Mouse (Mus musculus) Patski (cell line): ENCODE results near the gene Crnkl1. TPM values are rescaled to one million over a fixed set of nuclear protein-coding genes. Genes with fewer than 3 reads are reported as not detected.

ENCODE experiments used
- ATAC-seq: fragments of 100-300 bp; one replicate; pipeline ENCODE4 v1.8.0; 2021
- CTCF ChIA-PET: fragments of 350-600 bp; sonication (Branson Sonifier 250); formaldehyde crosslinking; loops from one replicate; lab custom pipeline; 2022; ENCODE audit warnings: inconsistent platforms; lab: Charles Lee
- POLR2A ChIA-PET: fragments of 350-600 bp; sonication (Branson Sonifier 250); formaldehyde crosslinking; loops from one replicate; lab custom pipeline; 2022; ENCODE audit warnings: antibody characterized with exemption, inconsistent platforms; lab: Charles Lee
- DNase-seq: peaks from one replicate; pipeline ENCODE4 v3.0.0-alpha.2; 2011; ENCODE audit warnings: low read depth, low spot score
- H3K27me3 ChIP-seq: fragments of 371-371 bp; one replicate; pipeline ENCODE4 v1.5.1; 2021
- CTCF ChIP-seq: fragments of 100-300 bp; IDR thresholded peaks from one replicate; pipeline ENCODE4 v1.5.1; 2021
- in situ Hi-C: fragments of 300-500 bp; cut with MboI; formaldehyde crosslinking; loops from 3 replicates; pipeline ENCODE4 v1.11.1; 2018; ENCODE audit warnings: low pct_unique_long_range_greater_than_20kb, mixed read lengths
- polyA plus RNA-seq: library from polyadenylated mRNA; unstranded; gene quantifications from one replicate; pipeline ENCODE4 v1.2.3, GENCODE M21; 2021

Crnkl1 gene
- polyA plus RNA-seq, 1 experiment from 2014 or later = 26.1 TPM

- ATAC-seq = no peak
- in situ Hi-C loops = no loop called here
- POLR2A ChIA-PET = interaction anchor here (1.0 kb wide), 1 partner anchor 12 kb away, joined by 3 read pairs; no protein-coding TSS in a partner anchor
Observed at GRCm38 (mm10) chr2:145893756-145894155, 41.1 kb downstream of the Crnkl1 start.

GRCm38 (mm10) chr2:145890571-145890970 is 44.2 kb downstream of the Crnkl1 start:
- ATAC-seq (no peak), DNase-seq (no peak)
- in situ Hi-C loops = no loop called here
- POLR2A ChIA-PET = no interaction called here
- no peaks in the 10 kb centered on the region for H3K27me3 ChIP-seq
- CTCF ChIA-PET = no interaction called here
- TF ChIP-seq CTCF = no peak

More at GRCm38 (mm10) chr2:145893756-145894155, 41.1 kb downstream of the Crnkl1 start:
- no peak for TF ChIP-seq CTCF
- CTCF ChIA-PET = interaction anchor here (1.1 kb wide), 1 partner anchor 194 kb away, joined by 3 read pairs; no protein-coding TSS in a partner anchor
- H3K27me3 ChIP-seq = no peaks in the 10 kb centered on the region
- DNase-seq = no peak

DNA sequence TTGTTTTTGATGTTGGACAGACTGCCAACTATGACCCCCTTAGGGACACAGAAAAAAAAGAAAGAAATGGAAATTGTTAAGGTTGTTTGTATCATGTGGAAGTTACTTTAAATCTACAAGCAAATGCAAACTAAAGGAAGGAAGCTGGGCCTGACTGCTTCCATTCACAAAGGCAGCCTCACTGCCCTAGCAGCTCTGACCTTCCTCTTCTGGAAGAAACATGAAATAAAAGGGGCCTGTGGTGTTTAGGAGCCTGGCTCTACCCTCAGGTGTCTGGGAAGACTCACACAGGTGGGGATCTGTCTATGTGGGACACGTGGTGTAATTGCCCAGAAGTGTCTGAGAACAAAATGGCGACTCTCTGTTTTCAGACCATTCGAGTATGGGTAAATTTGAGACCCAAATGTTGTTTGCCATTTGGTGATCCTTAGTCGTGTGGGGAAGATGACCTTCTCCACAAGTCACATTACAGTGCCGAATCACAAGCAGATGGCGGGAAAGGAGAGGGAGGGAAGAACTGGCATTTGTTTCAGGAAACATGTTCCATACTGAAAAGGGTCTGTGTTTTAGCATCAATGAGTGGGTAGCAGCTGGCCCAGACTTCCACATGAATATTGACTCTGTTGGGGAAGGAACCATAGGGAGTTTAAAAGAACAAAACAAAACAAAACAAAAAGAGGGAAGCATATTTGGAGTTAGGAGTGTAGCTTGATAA is 45.9 kb downstream of the Crnkl1 start:
- POLR2A ChIA-PET = no interaction called here
- DNase-seq = no peak
- CTCF ChIA-PET = no interaction called here
- no peaks in the 10 kb centered on the region for H3K27me3 ChIP-seq
- TF ChIP-seq CTCF = no peak
- no peak for ATAC-seq
- in situ Hi-C loops = loop anchor here (5.0 kb wide), 1 partner anchor 192 kb away; no protein-coding TSS in a partner anchor

- POLR2A ChIA-PET = interaction anchor here (0.7 kb wide), 1 partner anchor 28 kb away, joined by 3 read pairs; no protein-coding TSS in a partner anchor
- in situ Hi-C loops = loop anchor here (5.0 kb wide), 1 partner anchor 191 kb away; no protein-coding TSS in a partner anchor
- no peak for DNase-seq
- peak; percentile 30 for TF ChIP-seq CTCF
- peak; percentile 31 for ATAC-seq
- H3K27me3 ChIP-seq = no peaks in the 10 kb centered on the region
- CTCF ChIA-PET = no interaction called here
Observed at GRCm38 (mm10) chr2:145887937-145888765, 46.7 kb downstream of the Crnkl1 start.

DNA sequence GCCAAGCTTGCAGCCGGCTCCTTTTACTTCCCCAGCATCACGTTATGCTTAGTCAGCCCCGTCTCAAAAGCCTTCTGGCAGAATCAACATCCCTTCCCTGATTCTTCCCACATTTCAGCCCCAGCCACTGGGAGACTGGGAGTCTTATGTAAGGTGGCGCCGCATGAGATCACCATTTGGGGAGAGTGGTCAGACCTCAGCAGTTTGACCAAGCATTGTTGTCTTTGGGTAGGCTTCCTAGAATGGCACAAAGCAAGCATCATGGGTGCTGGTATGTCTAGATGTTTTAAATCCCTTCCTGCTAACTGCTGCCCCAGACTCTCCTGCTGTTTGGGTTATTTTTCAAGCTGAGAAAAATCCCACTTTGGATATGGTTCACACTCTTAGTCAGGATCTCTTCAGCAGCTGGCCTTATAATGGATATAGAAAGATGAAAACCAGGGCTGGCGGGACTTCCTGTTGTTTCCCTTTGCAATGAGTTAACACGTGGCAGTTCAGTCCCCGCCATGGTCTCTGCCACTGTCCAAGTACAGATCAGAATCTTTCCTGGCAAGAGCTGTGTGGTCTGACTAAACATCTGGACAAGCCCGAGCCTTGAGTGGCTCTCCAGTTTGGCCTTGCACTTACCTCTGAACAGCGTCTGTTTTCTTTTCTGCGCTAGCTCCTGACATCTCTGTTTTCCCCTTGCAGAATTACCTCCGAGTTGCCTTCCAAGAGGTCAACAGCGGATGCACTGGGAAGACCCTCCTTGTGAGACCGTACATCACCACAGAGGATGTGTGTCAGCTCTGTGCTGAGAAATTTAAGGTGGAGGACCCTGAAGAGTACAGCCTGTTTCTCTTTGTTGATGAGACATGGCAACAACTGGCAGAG is 49.7 kb downstream of the Crnkl1 start:
- no peak for TF ChIP-seq CTCF
- in situ Hi-C loops = loop anchor here (5.0 kb wide), 1 partner anchor 188 kb away; no protein-coding TSS in a partner anchor
- ATAC-seq = no peak
- CTCF ChIA-PET = interaction anchor here (0.9 to 1.8 kb wide), 3 partner anchors 11 to 189 kb away, joined by 3 read pairs; no protein-coding TSS in a partner anchor
- POLR2A ChIA-PET = no interaction called here
- no peaks in the 10 kb centered on the region for H3K27me3 ChIP-seq
- DNase-seq = no peak

- in situ Hi-C loops = no loop called here
- ChIA-PET CTCF (interaction anchor here (1.5 kb wide), 1 partner anchor 14 kb away, joined by 3 read pairs; no protein-coding TSS in a partner anchor), POLR2A (no interaction called here)
- no peaks in the 10 kb centered on the region for H3K27me3 ChIP-seq
- DNase-seq = no peak
- TF ChIP-seq CTCF = no peak
- no peak for ATAC-seq
Observed at GRCm38 (mm10) chr2:145884036-145884912, 50.5 kb downstream of the Crnkl1 start.

DNA sequence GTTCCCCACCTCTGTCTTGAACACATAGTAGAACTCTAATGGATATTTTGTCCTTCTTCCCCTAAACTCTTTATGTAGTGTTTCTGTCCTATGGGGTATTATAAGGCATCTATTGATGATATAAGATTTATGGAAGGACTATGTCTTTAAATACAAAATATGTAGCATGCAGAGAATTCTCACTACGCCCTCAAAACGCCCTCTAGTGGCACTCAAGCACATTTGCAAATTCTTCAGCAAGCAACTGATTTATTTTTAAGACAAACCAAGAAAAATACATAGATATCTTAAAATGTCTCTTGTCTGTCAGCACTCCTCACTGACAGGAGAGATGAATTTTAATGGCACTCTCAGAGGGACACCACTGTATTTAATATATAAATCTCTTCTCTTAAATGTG is 52.4 kb downstream of the Crnkl1 start:
- in situ Hi-C loops = no loop called here

GRCm38 (mm10) chr2:145881932-145882331 is 52.9 kb downstream of the Crnkl1 start:
- in situ Hi-C loops = no loop called here
- CTCF ChIA-PET = interaction anchor here (1.0 to 2.0 kb wide), 3 partner anchors 10 to 182 kb away, joined by 3 to 6 read pairs (median 5); no protein-coding TSS in a partner anchor
- ATAC-seq = no peak
- TF ChIP-seq CTCF = no peak
- POLR2A ChIA-PET = interaction anchor here (0.9 to 1.1 kb wide), 2 partner anchors 10 to 11 kb away, joined by 3 read pairs; no protein-coding TSS in a partner anchor
- DNase-seq = no peak
- H3K27me3 ChIP-seq = no peaks in the 10 kb centered on the region

More for the DNA sequence above, 52.4 kb downstream of the Crnkl1 start:
- POLR2A ChIA-PET = no interaction called here
- ATAC-seq = no peak
- peak; percentile 74 for TF ChIP-seq CTCF
- CTCF ChIA-PET = interaction anchor here (1.0 to 1.5 kb wide), 3 partner anchors 12 to 182 kb away, joined by 3 to 5 read pairs (median 4); no protein-coding TSS in a partner anchor
- H3K27me3 ChIP-seq = no peaks in the 10 kb centered on the region
- no peak for DNase-seq
